Mouse (Mus musculus) CH12.LX (cell line): ENCODE data around the gene Ptgs1. TPM values are rescaled to one million over a fixed set of nuclear protein-coding genes. Genes with fewer than 3 reads are reported as not detected.
A peak's percentile ranks its signal among the peaks of the same experiment; 100 is the strongest.

Experiments used
- DNase-seq: peaks from one replicate; pipeline ENCODE4 v3.0.0-alpha.2; 2013; ENCODE audit errors: extremely low read depth
- H3K27ac ChIP-seq: 2 replicates; pipeline ENCODE4 v1.5.1; 2012; ENCODE audit warnings: low read depth, mild to moderate bottlenecking, control low read depth, moderate library complexity; ENCODE audit not compliant: insufficient read depth
- H3K27me3 ChIP-seq: replicated peaks from 2 replicates; pipeline ENCODE3; 2012; ENCODE audit warnings: inconsistent platforms
- H3K36me3 ChIP-seq, 2 experiments: replicated peaks in 1 of 2; 2 replicates each; pipeline versions ENCODE3 to v1.6.1; 2012; ENCODE audit warnings: inconsistent platforms in 1 of 2, low read length in 1 of 2, mild to moderate bottlenecking in 1 of 2, mixed read lengths in 1 of 2, moderate library complexity in 1 of 2; ENCODE audit not compliant: control insufficient read depth in 1 of 2, insufficient read depth in 1 of 2
- H3K4me1 ChIP-seq, 2 experiments: 2 replicates each; pipeline ENCODE4 v1.6.1; 2012; ENCODE audit warnings: inconsistent platforms in 1 of 2, moderate library complexity in 1 of 2; ENCODE audit not compliant: insufficient read depth in 2 of 2, control insufficient read depth in 1 of 2
- H3K4me2 ChIP-seq: 2 replicates; pipeline ENCODE4 v1.6.1; 2012; ENCODE audit warnings: low read depth, mild to moderate bottlenecking, control low read depth; ENCODE audit not compliant: poor library complexity, insufficient read depth, severe bottlenecking
- H3K4me3 ChIP-seq, 3 experiments: fragments of 150-350 bp in 1 of 3; sonication (generic) in 1 of 3; replicated peaks in 1 of 3; 2 replicates each; pipeline versions ENCODE3 to v1.5.1; 2011 to 2012; ENCODE audit warnings: low read depth in 2 of 3, low read length in 2 of 3, mild to moderate bottlenecking in 2 of 3, moderate library complexity in 2 of 3, control low read depth in 1 of 3, improper control_type of control experiment in 1 of 3, inconsistent platforms in 1 of 3, mixed read lengths in 1 of 3; ENCODE audit not compliant: poor library complexity in 1 of 3
- H3K79me2 ChIP-seq: replicated peaks from 2 replicates; pipeline ENCODE4 v1.6.1; 2012; ENCODE audit warnings: mild to moderate bottlenecking, moderate library complexity; ENCODE audit not compliant: control insufficient read depth, poor library complexity, insufficient read depth, severe bottlenecking; ENCODE audit errors: extremely low read depth
- H3K9ac ChIP-seq: 2 replicates; pipeline ENCODE4 v1.6.1; 2012; ENCODE audit warnings: low read depth, mild to moderate bottlenecking, control low read depth, moderate library complexity; ENCODE audit not compliant: insufficient read depth
- H3K9me3 ChIP-seq: replicated peaks from 2 replicates; pipeline ENCODE3; 2012; ENCODE audit warnings: low read length, inconsistent platforms, mixed read lengths
- BHLHE40 ChIP-seq: IDR thresholded peaks from 2 replicates; pipeline ENCODE4 v1.6.1; 2011; ENCODE audit warnings: mild to moderate bottlenecking, low read depth, low read length, improper control_type of control experiment
- CHD1 ChIP-seq: IDR thresholded peaks from 2 replicates; pipeline ENCODE4 v1.6.1; 2012; ENCODE audit warnings: low read depth, low read length, improper control_type of control experiment, inconsistent platforms
- CTCF ChIP-seq, 2 experiments: IDR thresholded peaks in 1 of 2; conservative IDR thresholded peaks in 1 of 2; 2 replicates each; pipeline ENCODE4 v1.5.1; 2011 to 2012; ENCODE audit warnings: low read depth in 2 of 2, low read length in 2 of 2, improper control_type of control experiment in 1 of 2, inconsistent platforms in 1 of 2, mild to moderate bottlenecking in 1 of 2, moderate library complexity in 1 of 2
- ELF1 ChIP-seq: IDR thresholded peaks from 2 replicates; pipeline ENCODE4 v1.6.1; 2014; ENCODE audit warnings: low read depth, mild to moderate bottlenecking, inconsistent platforms, low read length, improper control_type of control experiment
- ETS1 ChIP-seq: conservative IDR thresholded peaks from 2 replicates; pipeline ENCODE4 v1.6.1; 2012; ENCODE audit warnings: low read depth, mild to moderate bottlenecking, inconsistent platforms, low read length, improper control_type of control experiment, moderate library complexity
- GABPA ChIP-seq: IDR thresholded peaks from 2 replicates; pipeline ENCODE4 v1.6.1; 2012; ENCODE audit warnings: low read depth, low read length, improper control_type of control experiment, inconsistent platforms; ENCODE audit not compliant: insufficient replicate concordance
- HCFC1 ChIP-seq: IDR thresholded peaks from 2 replicates; pipeline ENCODE4 v1.6.1; 2012; ENCODE audit warnings: low read depth, mild to moderate bottlenecking, inconsistent platforms, low read length, improper control_type of control experiment
- IRF4 ChIP-seq: IDR thresholded peaks from 2 replicates; pipeline ENCODE4 v1.6.1; 2014; ENCODE audit warnings: low read depth, mild to moderate bottlenecking, inconsistent platforms, low read length, improper control_type of control experiment
- JUN ChIP-seq: IDR thresholded peaks from 2 replicates; pipeline ENCODE4 v1.6.1; 2011; ENCODE audit warnings: low read depth, mild to moderate bottlenecking, low read length, improper control_type of control experiment, moderate library complexity; ENCODE audit not compliant: insufficient read depth
- JUND ChIP-seq: conservative IDR thresholded peaks from 2 replicates; pipeline ENCODE4 v1.6.1; 2011; ENCODE audit warnings: low read depth, low read length, improper control_type of control experiment
- MAFK ChIP-seq: IDR thresholded peaks from 2 replicates; pipeline ENCODE4 v1.6.1; 2011; ENCODE audit warnings: low read length, improper control_type of control experiment; ENCODE audit not compliant: insufficient replicate concordance
- MAX ChIP-seq: IDR thresholded peaks from 2 replicates; pipeline ENCODE4 v1.6.1; 2011; ENCODE audit warnings: low read length, improper control_type of control experiment
- MEF2A ChIP-seq: IDR thresholded peaks from 2 replicates; pipeline ENCODE4 v1.6.1; 2014; ENCODE audit warnings: low read depth, mild to moderate bottlenecking, inconsistent platforms, low read length, improper control_type of control experiment, borderline replicate concordance
- MXI1 ChIP-seq: IDR thresholded peaks from 2 replicates; pipeline ENCODE4 v1.6.1; 2011; ENCODE audit warnings: mild to moderate bottlenecking, low read depth, low read length, improper control_type of control experiment
- MYC ChIP-seq: IDR thresholded peaks from 2 replicates; pipeline ENCODE4 v1.6.1; 2011; ENCODE audit warnings: low read depth, mild to moderate bottlenecking, improper control_type of control experiment, low read length
- PAX5 ChIP-seq: IDR thresholded peaks from 2 replicates; pipeline ENCODE4 v1.6.1; 2012; ENCODE audit warnings: low read length, inconsistent platforms, mixed read lengths
- POLR2A ChIP-seq: IDR thresholded peaks from 2 replicates; pipeline ENCODE4 v1.6.1; 2011; ENCODE audit warnings: low read depth, mild to moderate bottlenecking, improper control_type of control experiment, low read length
- POLR2AphosphoS2 ChIP-seq: IDR thresholded peaks from 2 replicates; pipeline ENCODE4 v1.6.1; 2011; ENCODE audit warnings: low read depth, low read length, improper control_type of control experiment
- RAD21 ChIP-seq: IDR thresholded peaks from 2 replicates; pipeline ENCODE4 v1.6.1; 2011; ENCODE audit warnings: low read depth, mild to moderate bottlenecking, low read length, improper control_type of control experiment, moderate library complexity
- RCOR1 ChIP-seq: conservative IDR thresholded peaks from 2 replicates; pipeline ENCODE4 v1.6.1; 2012; ENCODE audit warnings: low read depth, mild to moderate bottlenecking, inconsistent platforms, low read length, improper control_type of control experiment
- SIN3A ChIP-seq: IDR thresholded peaks from 2 replicates; pipeline ENCODE4 v1.6.1; 2012; ENCODE audit warnings: low read length, improper control_type of control experiment, inconsistent platforms
- UBTF ChIP-seq: IDR thresholded peaks from 2 replicates; pipeline ENCODE4 v1.6.1; 2012; ENCODE audit warnings: low read depth, mild to moderate bottlenecking, inconsistent platforms, low read length, improper control_type of control experiment, moderate library complexity
- USF2 ChIP-seq: conservative IDR thresholded peaks from 2 replicates; pipeline ENCODE4 v1.6.1; 2011; ENCODE audit warnings: low read depth, low read length, improper control_type of control experiment
- ZKSCAN1 ChIP-seq: IDR thresholded peaks from 2 replicates; pipeline ENCODE4 v1.6.1; 2012; ENCODE audit warnings: low read depth, inconsistent platforms, low read length, improper control_type of control experiment, borderline replicate concordance
- ZMIZ1 ChIP-seq: IDR thresholded peaks from 2 replicates; pipeline ENCODE4 v1.6.1; 2012; ENCODE audit warnings: low read depth, mild to moderate bottlenecking, inconsistent platforms, low read length, improper control_type of control experiment
- ZNF384 ChIP-seq: IDR thresholded peaks from 2 replicates; pipeline ENCODE4 v1.6.1; 2012; ENCODE audit warnings: low read depth, low read length, improper control_type of control experiment, inconsistent platforms
- dilution Hi-C: fragments of 300-500 bp; cut with MboI; formaldehyde crosslinking; loops from 2 replicates; pipeline ENCODE4 v1.14.3; 2020; ENCODE audit warnings: low sequenced_read_pairs; ENCODE audit not compliant: extremely low pct_unique_long_range_greater_than_20kb, extremely low pct_ligation_motif_present
- in situ Hi-C: fragments of 300-500 bp; cut with MboI; formaldehyde crosslinking; loops from 3 replicates; pipeline ENCODE4 v1.14.3; 2019; ENCODE audit warnings: low sequenced_read_pairs, low pct_ligation_motif_present, low pct_unique_long_range_greater_than_20kb, mixed read lengths
- polyA plus RNA-seq: library from polyadenylated mRNA; unstranded; fragments of >175 nt; gene quantifications from 2 replicates; pipeline ENCODE4 v1.2.1, GENCODE M21; 2012; ENCODE audit warnings: low read depth; ENCODE audit not compliant: insufficient read length
- total RNA-seq, 2 experiments: library from RNA; depleted of rRNA; stranded (reverse); fragments of 300-350 nt in 1 of 2; fragments of >200 nt in 1 of 2; gene quantifications; 2 replicates each; pipeline ENCODE4 v1.2.3; 2012 to 2014

The Ptgs1 gene
- total and polyA plus RNA-seq, 3 experiments: 1.6 to 3.1 (median 3.0) TPM

- H3K4me1 ChIP-seq: peaks cover 0 to 9% of the 10 kb centered on the region in 2 experiments; a peak in 2 of 4 replicates
- dilution Hi-C loops (no loop called here), in situ Hi-C loops (loop anchor here (25.0 kb wide), 1 partner anchor 662 kb away; the partner anchor contains the start of gene Dab2ip)
- H3K4me3 ChIP-seq: no peak overlapping the region
- no peak for TF ChIP-seq MAFK
- TF ChIP-seq POLR2AphosphoS2: no peak
- TF ChIP-seq JUN: no peak
- no peak for TF ChIP-seq GABPA
- TF ChIP-seq HCFC1: no peak
- no peak for TF ChIP-seq ZNF384
- TF ChIP-seq ZMIZ1: no peak
- TF ChIP-seq POLR2A: no peak
- no peak for TF ChIP-seq BHLHE40
- no peak for TF ChIP-seq MYC
- no peak for TF ChIP-seq RCOR1
- TF ChIP-seq CHD1: no peak
- no peak for TF ChIP-seq SIN3A
- TF ChIP-seq ETS1: no peak
- TF ChIP-seq USF2: no peak
- H3K9me3 ChIP-seq: no peaks in the 10 kb centered on the region
- no peak for DNase-seq
- no peak overlapping the region for H3K9ac ChIP-seq
- H3K36me3 ChIP-seq: no peaks in the 10 kb centered on the region
- H3K4me2 ChIP-seq: no peak overlapping the region
- H3K27me3 ChIP-seq: peaks cover 2% of the 10 kb centered on the region
- H3K79me2 ChIP-seq: no peaks in the 10 kb centered on the region
- no peak overlapping the region for H3K27ac ChIP-seq
Observed at GRCm38 (mm10) chr2:36224599-36224998, 5.6 kb upstream of the Ptgs1 start.

- no peaks in the 10 kb centered on the region for H3K79me2 ChIP-seq
- peak overlapping the region; percentile 24; the same call in 1 of the 2 replicates for H3K4me2 ChIP-seq
- H3K9me3 ChIP-seq: no peaks in the 10 kb centered on the region
- in situ Hi-C loops: loop anchor here (5.0 kb wide), 1 partner anchor 36 kb away; no protein-coding TSS in a partner anchor
- dilution Hi-C loops: no loop called here
- H3K36me3 ChIP-seq: no peaks in the 10 kb centered on the region
- peak overlapping the region in 2 of 3 experiments; percentile 40 to 52 for H3K4me3 ChIP-seq
- H3K9ac ChIP-seq: no peak overlapping the region
- TF ChIP-seq ELF1: no peak
- no peak for TF ChIP-seq JUND
- no peak for TF ChIP-seq ZKSCAN1
- no peak for TF ChIP-seq UBTF
- no peak for TF ChIP-seq MXI1
- no peak for TF ChIP-seq RAD21
- TF ChIP-seq RCOR1: no peak
- TF ChIP-seq JUN: no peak
- TF ChIP-seq MAX: no peak
- TF ChIP-seq MEF2A: no peak
- no peak for TF ChIP-seq POLR2A
- no peak for TF ChIP-seq CTCF (conservative IDR thresholded peaks at IDR 0.05 in 1 of 2, IDR thresholded peaks at IDR 0.05 in 1 of 2; ENCODE audit: low read depth in 2 of 2, low read length in 2 of 2)
- no peak for TF ChIP-seq IRF4
- TF ChIP-seq PAX5: no peak
- no peak overlapping the region for H3K27ac ChIP-seq
- peaks cover 3% of the 10 kb centered on the region for H3K27me3 ChIP-seq
- DNase-seq: no peak
- H3K4me1 ChIP-seq: peaks cover 10 to 12% of the 10 kb centered on the region in 2 experiments; a peak in 3 of 4 replicates
Observed at GRCm38 (mm10) chr2:36230967-36231366, 741 bp downstream of the Ptgs1 start.
